Mouse (Mus musculus): ENCODE results near the gene Gm28053. TPM values are rescaled to one million over a fixed set of nuclear protein-coding genes. Genes with fewer than 3 reads are reported as not detected.
A peak's percentile ranks its signal among the peaks of the same experiment; 100 is the strongest.

The Gm28053 gene
- total RNA-seq, 2 experiments from 2014 or later = 2.1 to 5.2 TPM

DNA sequence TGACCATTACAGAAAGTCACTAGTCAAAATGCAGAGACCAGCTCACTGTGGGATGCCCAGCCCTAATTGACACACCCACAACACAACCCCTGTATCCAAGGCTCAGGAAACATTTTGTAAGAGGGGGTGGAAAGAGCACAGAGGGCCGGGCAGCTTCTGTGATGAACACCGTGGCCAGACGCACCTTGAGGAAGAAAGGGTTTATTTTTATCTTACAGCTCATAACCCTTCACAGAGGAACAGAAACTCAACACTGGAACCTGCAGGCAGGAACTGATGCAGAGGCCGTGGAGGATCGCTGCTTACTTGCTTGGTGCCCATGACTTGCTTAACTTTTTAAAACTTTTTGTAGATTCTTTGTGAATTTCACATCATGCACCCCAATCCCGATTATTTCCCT is 25.4 kb upstream of the Gm28053 start:
- no peak for DNase-seq

DNA sequence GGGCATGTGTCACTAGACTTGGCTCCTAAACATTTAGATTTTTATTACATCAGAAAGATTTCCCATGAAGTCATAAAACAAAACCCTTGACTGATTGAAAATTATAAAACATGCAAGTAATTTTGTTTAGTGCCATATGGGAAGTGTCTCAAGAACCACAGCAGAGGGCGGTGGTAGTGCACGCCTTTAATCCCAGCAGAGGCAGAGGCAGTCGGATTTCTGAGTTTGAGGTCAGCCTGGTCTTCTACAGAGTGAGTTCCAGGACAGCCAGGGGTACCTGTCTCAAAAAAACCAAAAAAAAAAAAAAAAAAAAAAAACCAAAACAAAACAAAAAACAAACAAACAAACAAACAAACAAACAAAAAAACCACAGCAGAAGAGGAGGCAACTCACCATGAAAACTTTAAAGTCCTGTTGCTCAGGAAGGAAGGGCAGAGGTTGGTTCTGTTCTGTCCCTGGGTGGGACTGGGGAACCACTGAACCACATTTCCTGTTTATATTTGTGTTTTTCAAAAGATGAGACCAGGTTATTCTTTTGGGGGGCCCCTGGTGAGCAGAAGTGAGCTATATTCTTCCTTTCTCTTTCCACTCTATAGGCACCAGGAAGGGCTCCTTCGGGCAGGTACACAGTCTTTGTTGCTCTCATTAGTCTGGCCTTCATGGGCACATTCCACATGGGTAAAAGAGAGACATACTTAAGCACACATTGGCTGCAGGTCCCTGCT is 21.4 kb upstream of the Gm28053 start:
- DNase-seq = no peak

DNA sequence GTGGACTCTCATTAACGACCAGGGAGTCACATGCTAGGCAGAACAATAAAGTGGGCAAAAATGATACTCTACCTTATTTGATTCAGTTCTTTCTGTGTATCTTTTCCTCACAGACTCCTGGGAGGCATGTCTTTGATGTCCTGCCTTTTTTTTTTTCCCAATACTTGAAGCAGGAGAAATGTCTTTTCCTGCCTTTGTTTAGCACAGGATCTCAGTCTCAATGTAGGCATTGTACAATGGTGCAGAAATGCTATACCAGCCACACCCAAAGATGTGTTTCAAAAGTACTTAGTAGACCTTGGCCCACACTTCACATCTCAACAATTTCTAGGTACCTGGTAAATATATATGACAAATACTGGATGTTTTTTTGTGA is 20.9 kb upstream of the Gm28053 start:
- DNase-seq = no peak

DNA sequence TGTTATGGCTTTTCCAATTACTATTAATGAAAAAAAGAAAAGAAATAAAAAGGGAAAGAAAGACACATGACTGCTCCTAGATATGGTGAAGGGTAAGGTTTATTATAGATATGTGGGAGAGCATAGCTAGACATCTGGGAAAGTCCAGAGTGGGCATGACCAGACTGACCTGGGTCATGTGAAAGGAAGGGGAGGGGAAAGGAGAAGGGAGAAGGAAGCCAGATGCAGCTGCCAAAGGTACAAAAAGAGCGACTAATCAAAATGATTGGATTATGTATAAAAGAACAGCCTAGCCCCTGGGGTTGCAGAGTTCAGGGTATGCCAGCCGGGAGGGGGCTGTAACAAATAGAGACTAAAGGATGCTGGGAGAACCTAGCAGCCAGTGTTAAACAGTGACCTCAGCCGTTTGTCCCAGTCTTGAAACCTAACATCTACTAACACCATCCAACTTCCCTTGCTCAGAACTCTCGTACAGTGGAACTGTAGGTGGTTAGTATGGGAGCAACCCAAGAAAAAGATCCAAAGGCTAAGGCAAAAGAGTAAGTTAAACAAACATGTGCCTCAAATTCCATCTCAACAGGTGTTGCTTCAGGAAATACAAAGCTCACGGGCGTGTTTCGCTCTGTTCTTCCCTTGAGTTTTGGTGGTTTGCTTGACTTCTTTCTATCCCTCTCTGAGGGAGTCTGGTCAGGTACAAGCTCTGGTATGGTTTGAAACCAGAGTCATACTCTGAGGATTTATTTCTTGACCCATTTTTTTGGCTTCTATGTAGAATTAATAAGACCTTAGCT is 20.1 kb upstream of the Gm28053 start:
- DNase-seq = no peak

DNA sequence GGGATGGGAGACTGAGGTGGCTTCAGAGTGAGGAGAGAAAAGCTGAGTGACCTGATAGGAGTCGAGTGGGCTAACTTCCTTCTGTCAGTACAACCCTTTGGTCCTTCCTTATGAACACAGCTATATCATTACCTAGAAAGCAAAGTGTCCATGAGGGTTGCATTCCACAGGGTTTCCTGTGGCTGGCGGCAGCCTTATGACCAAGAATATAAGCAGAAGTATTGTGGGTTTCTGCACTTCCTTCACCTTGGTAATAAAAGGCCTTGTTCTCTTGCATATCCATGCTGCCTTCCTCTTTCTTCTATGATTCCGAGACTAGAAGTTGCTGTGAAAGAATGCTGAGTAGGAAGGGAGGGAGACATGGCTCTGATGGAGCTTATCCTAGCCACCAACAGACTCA is 19.5 kb upstream of the Gm28053 start:
- DNase-seq = no peak

DNA sequence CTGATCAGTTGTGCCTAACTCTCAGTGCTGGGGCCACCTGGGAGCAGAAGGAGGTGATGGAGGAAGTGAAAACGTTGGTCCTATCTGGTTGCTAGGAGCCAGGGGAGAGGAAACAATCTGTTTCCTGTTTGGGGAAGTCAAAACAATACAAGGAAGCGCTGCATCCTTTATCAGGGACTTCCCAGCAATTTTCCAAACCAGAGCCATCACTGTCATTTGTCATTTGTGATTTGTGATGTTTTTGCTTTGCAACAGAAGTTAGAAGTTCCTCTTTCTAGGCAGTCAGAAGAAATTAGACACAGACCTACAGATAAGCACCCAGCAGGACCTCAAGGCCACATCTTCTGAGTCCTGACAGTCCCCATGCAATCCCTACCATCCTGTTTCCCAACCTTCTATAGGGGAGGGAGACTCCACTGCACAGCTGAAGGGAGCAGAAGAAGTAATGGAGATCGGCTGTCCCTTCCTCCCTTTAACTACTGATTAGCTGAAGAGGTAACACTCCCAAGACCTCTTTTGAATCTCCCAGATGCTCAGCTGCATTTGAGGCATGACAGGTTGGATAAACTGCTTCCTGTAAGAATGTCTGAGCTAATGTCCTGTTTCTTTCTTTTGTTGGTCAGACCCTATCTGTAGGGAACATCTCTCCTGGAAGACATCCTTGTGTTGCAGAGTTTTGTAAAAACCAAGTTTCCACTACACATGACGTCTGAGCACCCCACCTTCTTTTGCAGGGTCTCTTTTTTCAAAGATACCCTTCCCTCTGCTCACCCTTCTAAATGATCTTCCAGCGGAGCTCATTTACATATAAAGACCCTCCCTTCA is 17.9 kb upstream of the Gm28053 start:
- no peak for DNase-seq

DNA sequence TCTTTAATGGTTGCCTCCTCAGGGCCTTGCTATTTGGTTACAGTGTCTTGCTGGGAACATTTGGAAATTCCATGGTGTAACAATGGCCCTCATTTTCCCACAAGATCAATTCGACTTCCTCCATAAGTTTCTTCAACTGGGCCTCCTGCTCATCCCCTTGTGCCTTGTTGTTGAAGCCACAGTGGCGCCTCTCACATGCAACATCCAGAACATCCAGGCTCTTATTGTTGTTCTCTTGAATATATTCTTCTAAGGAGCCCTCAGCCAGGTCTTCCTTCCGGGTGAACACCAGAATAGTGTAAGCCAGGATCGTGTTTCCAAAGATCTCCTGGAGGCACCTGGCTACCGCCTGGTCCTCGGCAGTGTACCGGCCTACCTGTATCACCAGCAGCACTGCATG is 16.3 kb upstream of the Gm28053 start:
- no peak for DNase-seq

DNA sequence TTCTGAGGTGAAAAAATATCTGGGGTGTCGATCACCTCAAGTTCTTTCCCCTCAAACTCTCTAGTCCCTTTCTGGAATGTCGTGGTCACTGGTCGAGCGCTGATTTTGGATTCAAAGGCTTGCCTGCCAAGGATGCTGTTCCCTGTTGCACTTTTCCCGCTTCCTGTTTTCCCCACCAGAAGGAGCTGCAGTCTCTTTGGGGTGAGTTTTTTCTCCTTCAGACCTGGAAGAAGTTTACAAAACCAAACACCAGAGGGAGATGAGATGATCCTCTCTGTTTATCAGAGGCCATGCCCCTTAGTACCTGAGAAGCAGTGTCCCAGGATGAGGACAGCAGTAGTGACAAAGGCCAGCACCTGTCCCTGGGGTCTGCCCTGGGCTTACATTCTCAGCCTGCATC is 15.8 kb upstream of the Gm28053 start:
- DNase-seq = no peak

DNA sequence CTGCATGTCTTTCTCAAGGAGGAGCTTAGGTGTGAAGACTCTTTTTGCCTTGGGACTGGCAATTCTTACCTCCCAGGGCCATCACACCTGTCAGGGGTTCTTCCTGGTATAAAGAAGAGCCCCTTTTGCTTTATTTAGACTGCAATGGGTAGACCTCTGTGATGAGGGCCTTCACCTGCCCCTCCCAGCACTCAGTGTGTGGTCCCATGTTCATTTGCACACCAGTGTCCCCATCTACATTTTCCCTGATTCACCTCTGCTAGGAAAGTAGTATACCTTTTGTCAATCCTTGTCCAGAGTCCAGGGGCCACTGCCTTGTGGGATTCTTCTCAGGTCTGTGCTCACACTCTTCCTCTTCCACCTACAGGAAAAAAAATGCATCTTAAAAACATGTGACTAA is 14.3 kb upstream of the Gm28053 start:
- DNase-seq = no peak

DNA sequence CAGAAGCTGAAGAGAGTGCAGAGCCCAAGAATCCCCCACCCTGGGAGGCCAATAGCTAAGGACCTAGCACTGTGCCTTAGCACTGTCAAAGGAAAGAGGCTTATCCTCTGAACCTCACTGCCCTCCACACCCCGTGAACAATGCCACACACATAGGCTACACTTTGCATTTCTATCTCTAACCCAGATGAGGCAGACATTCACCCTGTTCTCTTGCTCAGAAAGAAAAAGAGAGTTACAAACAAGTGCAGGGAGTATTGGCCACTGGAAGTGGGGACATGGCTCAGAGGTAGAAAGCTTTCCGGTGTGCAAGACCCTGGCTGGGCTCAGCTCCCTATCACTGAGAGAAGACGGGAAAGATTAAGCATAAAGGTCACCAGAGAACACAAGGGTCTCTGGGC is 12.3 kb upstream of the Gm28053 start:
- no peak for DNase-seq

DNA sequence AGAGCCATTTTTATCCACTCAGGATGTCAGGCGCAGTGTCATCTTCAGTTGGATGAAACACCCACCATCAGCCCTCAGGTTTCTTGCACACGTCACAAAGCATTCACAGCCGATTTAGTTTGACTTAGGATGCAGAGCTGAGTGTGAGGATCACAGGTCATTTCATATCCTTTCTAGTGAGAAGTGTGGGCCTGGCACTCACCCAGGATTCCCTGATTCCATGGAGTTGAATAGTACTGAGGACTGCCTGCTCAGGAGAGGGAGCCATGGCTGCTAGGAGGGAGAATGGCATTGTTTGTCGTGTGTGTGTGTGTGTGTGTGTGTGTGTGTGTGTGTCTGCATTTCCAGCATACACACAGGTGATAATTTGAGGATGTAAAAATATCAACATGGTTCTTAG is 1.9 kb downstream of the Gm28053 start:
- no peak for DNase-seq

DNA sequence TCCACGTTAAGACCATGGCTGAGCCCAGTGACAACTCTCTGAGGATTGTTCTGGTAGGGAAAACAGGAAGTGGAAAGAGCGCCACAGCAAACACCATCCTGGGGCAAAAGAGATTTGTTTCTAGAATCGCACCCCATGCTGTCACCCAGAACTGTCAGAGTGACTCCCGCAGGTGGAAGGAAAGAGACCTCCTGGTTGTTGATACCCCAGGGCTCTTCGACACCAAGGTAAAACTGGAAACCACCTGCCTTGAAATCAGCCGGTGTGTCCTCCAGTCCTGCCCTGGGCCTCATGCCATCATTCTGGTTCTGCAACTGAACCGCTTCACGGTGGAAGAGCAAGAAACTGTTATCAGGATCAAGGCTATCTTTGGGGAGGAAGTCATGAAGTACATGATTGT is 5.1 kb downstream of the Gm28053 start:
- no peak for DNase-seq

DNA sequence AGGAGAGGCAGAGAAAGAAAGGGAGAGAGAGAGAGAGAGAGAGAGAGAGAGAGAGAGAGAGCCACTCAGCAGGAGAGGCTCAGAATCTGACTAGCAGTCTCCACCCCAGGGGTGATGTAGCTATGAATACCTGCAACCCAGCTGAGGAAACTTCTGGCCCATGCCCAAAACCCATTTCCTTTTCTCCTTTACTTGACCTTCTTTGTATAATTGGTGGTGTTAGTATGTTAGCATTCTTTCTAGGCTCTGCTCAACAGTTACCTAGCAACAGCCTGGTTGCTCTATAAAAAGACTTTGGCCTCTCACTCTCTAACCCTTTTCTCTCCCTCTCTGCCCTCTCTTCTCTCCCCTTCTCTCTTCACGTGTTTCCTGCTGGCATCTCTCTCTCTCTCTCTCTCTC is 7.1 kb downstream of the Gm28053 start:
- DNase-seq = peak; percentile 17

DNA sequence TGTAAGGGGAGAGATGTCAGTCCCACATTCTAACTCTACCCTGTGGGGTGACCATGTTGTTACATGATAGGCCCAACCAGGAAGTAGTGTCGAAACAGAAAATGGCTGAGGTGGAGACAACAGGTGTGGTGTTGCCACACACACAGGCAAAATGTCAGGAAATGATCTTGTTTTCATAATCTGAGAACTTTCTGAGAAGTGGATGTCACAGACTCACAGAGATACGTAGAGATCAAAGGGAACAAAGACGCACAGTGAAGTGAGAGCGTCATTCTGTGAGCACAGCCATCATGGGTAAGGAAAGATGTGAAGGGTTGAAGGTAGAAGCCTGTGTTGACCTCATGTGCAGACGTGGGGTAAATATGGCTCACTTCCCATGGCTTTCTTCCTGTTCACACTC is 9.4 kb downstream of the Gm28053 start:
- no peak for DNase-seq

DNA sequence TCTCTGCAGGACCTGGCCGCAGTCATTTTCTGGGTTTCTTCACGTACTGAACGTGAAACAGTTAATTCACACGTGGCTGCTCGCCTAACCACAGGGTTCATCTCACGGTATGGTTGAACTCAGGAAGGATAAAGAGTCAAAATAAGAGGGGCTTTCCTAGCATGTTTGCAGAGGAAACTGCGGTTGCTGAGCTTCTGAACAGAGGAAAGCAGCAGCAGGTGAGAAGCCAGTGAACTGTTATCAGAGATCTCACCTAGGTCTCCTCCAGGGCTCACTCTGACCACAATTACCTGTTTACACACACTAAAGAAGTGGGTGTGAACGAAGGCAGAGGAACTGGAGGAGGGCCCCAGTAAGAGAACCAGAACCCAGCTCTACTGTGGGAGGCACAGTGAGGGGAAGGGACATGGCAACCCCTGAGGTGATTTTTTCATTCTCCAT is 14.5 kb downstream of the Gm28053 start:
- DNase-seq = no peak

DNA sequence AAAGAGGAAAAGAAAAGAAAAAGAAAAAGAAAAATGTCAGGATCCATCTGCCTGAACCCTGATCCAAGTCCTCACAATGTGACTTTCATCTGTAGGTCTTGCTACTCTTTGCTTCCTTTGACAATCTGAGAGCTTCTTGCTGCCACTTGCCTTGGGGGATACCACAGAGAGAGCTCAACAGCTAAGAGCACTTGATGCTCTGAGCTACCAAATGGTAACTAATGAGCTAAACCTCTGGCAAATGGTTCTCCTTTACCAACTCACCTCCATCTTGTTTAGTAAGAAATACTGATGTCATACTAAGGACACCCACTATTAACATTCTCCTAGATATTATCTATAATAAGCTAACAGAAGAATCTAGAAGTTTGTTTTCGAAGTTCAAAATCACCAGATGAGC is 15.3 kb downstream of the Gm28053 start:
- DNase-seq = no peak

DNA sequence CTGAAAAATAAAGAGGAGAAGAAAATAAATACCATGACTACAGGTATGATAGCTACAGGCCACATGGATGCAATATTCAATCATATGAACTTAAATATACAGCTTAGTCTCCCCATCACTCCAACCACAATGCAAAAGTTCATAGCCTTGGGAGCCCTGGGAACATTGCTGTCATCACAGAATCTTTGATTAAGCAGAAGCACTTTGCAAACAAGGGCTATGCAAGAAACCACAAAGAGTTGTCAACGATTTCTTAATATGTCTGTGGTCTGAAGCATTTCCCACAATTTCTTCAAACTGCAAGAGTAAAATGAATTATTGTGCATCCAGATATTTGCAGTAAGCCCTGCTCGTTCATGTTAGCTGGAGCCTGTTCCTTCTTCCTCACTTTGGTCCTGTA is 18.6 kb downstream of the Gm28053 start:
- no peak for DNase-seq

DNA sequence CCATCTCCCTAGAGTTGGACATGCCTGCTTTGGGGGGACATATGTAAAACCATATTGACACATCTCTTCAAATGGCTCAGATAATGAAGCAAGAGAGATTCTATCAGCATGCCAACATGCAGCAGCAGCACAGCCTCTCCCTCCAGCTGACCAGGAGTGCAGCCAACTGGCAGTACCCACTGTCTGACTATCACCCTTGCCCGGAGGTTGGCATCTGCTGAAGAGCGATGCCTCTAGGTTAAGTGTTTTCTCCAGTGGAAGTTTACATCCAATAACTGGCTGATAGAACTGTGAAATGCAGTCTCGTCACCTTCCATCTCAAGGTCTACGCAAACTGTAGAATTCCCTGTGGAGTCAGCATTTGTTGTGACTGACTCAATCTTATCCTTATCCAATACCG is 19.3 kb downstream of the Gm28053 start:
- no peak for DNase-seq

DNA sequence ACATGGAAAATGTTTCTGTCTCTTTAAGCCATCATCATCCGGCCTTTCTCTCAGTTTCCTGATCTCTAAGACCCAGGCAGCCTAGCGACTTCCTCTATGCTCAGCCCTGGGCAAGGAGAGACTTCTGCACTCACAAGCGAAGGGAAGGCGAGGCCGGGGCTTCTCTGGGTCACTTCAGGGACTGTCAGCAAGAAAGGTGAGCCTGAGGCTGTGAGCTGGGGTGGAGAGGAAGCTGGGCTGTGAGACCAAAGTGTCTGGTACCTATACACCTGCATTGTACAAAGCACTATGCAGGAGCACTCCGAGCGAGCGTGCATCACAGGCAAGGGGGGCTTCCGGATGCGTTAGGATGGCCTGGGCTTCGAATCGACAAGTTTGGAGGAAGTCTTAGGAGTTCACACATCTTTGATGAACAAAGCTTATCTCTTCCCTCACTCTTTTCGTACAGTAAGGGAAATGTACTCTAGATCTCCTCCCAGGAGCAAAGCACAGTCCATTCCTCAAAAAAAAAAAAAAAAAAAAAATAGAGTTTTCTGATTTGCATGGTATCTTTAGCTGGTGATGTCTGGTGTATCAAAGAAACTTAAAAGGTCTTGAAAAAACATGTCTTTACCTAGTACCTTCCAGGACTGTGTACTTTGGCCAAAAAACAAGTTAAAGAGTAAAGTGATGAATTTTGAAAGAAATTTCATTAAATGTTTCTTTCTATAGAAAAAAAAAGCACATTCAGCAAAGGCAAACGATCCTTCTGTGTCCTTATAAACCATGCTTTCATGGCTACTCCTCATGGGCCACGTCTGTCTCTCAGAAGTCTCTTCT is 20.8 kb downstream of the Gm28053 start, which contains the start of gene Gimap1:
Gene Gimap1 (plus strand): TSS at position 94 of the 819 bp plus-strand sequence.
- DNase-seq = no peak

DNA sequence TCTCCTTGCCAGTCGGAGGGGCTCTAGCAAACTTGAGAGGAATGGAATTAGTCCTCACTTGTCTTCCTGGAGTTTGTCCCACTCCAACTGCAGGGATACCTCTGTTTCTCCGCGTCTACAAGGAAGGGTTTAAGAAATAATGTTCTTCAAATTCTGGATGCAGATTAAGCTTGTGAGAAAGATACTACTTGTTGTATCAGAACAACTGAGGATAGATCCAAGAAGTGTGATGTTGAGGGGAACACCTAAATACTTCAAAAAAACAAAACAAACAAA is 21.3 kb downstream of the Gm28053 start:
- DNase-seq = no peak

DNA sequence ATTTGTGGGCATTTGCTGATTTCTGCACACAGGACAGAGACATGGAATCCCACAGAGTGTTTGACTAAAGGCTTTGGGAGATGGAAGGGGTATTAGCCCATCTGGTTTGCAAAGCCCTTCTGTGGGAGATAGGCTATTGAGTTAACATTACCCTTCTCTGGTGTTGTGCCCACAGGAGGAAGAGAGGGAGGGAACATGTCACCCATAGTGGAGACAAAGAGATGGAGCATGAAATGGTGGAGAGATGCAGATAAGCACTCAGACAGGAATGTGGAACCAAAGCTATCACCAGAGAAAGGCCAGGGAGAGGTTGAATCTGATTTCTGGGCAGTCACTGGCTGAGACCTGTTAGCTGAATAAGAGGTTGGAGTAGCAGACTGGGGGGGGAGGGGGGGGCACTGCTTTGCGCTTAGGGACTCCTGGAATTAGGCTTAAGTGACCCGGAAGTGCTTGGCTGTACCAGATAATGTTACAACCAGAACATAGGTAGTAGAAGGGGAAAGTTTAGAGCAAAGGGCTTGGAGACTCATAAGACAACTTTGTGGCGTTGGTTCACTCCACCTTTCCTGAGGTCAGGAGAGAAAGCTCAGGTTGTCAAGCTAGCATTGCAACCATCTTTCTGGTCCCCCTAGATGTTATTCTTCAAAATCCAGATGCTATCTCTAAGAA is 22.2 kb downstream of the Gm28053 start:
- DNase-seq = no peak

DNA sequence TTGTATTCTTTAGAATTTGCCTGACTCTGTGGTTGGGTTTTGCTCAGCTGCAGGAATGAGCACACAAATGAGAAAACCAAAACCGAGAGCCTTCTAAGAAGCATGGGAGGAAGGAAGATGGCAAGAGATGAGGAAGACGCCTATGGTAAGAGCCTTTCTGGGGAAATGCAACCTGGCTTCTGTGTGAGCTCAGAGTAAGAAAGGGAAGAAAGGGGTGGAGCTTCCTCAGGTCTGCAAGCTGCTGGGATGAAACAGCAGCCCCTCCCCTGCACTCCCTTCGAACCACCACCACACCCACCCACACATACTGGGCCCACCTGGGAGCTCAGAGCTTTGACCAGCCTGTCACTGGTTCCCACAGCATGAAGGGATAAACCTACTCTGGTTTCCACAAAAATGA is 22.9 kb downstream of the Gm28053 start:
- no peak for DNase-seq
